Mouse (Mus musculus) left cerebral cortex, postnatal 25 days (tissue): Measurements from ENCODE around the gene Slc25a4. TPM values are rescaled to one million over a fixed set of nuclear protein-coding genes. Genes with fewer than 3 reads are reported as not detected.
"Not testable (repeated sequence)": the region's sequence is repeated elsewhere in the genome, so short reads cannot be mapped to it uniquely, and the experiment has no call there.

Experiments
- DNase-seq, 2 experiments: peaks; one replicate each; pipeline ENCODE4 v3.0.0; 2022; ENCODE audit warnings: low spot score in 2 of 2, mixed read lengths in 1 of 2
- intact Hi-C: fragments of 180-260 bp; cut with DNase I; formaldehyde crosslinking; loops from one replicate; pipeline ENCODE4 v1.15.1; 2025
- total RNA-seq, 2 experiments: library from RNA; stranded (reverse); gene quantifications; 2 replicates each; pipeline ENCODE4 v1.2.3; 2021

Gene Slc25a4
- 100 to 1,000 TPM; 569 to 580 TPM for total RNA-seq

DNA sequence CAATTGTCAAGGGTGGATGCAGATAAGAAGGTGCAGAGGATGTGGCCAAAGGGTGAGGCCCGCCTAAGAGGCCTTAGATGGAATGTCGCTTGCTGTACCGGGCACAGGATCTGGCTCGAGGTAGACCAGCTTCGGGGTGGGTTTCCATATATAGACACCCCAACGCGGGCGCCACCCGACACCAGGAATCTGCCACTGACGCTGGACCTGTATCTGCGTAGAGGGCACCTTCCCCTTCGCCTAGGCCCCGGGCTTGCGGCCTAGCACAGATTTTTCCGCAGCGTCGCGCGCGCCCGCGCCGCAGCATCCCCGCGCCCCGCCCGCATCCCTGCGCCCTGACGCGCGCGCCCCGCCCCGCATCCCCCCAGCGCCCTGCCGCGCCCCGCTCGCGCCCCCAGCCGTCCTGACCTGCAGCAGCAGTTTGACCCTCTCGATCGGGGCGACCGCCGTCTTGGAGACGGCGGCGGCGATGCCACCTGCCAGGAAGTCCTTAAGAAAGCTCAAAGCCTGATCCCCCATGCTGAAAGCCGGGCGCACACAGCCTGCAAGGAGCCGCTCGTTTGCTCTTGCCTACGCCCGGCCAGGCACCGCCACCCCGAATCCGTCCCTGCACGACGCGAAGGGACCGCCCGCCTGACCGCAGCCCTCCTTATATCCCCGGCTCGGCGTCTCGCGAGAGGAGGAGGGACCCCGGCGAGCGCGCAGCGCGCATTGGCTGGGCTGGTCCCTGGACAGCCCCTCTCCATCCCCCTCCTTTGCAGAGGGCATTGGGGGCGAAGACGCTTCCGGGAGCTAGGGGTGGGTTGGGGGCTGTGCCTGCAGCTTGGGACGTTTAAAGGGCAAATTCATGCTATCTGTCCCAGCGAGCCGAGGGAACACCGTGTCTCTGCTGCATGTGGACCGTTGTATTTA lies at the start of gene Slc25a4:
TSS of gene Slc25a4 (minus strand) at position 881 of the 912 bp plus-strand sequence.
- intact Hi-C loops, result no loop called here
- DNase-seq, result peak; percentile 96 to 98

DNA sequence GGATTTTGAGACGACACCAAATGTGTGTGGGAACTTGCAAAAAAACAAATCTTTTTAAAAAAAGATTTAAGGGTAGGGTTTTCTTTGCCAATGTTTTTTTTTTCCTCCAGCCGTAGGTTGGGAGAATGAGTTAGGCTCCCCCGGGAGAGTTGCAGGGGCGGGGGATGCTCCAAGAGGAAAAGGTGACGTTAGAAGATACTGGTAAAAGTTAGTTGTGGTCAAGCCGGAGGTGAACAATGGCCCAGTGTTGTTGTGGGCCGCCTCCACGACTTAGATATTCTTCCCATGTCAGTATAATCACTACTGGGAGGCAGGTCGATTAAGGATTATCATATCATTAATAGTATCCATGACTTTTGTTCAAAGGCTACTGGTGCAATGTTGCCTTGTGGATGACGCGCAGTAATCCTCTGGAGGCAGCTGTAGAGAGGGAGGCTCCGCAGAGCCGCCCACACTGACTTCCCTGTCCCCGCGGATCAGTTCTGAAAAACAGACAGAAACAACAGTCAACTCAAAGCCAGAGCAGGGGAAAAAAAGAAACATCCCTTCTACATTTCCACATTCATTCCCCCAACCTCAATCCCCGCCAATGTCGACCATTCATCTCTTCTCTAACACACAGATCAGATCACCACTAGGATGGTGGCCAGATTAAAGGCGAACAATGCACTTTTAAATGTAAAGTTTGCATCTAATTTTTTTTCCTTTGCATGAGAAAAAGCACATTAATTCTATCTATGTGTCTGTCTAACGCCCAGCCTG lies 47.0 kb upstream of the Slc25a4 start:
- intact Hi-C loops, result no loop called here
- no peak for DNase-seq

DNA sequence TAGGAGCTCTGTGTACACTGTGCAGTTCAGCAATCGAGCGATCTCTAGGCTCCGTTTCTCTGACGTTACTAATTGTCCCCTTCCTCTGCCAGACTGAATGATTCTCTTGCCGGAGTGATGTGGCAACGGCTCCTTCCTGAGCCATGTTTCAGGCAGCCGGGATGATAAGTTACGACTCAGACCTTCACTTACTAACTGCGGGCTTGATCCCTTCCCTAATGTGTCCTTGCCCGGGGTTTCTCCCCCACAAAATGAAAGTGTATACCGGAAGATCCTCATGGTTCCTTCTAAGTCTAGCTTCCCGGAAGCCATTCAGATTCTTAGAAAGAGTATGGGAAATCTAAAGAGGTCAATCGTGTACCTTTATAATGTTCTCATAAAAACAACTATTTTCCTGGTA lies 41.4 kb upstream of the Slc25a4 start:
- intact Hi-C loops, result no loop called here
- DNase-seq, result no peak

DNA sequence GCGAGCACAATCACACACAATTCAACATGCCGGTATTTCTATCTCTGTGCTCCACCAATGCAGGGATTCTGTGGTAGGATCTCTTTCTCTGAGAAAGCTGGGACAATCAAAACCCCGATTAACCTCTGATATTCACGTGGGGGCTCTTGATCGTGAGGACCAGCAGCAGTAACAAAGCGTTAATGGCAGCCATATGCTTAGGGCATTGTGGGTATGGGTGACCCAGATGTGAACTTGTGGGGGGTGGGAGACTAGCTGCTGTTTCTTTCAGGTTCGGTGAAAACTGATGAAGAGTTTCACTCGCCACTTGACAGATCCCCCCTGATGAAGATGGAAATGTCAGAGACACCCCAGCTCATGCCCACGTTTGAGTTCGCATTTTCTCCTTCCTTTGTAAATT lies 40.5 kb upstream of the Slc25a4 start:
- intact Hi-C loops, result no loop called here
- no peak for DNase-seq

DNA sequence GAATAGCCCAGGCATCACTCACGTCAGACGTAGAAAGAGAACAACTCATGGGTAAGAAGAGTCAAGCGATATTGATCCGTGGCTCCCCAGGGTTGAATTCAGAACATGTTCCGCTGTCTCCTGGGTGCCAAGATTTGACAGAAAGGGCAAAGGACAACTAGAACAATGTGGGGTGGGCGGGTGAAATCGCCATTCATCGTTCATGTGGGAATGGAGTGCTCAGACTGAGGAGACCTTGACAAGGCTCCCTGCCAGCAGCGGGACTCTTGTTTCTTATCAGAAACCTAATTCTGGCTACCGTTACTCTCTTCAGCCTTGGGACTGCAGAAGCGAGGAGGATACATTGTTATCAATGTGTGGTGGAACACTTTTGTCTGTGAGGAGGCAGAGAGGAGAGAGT lies 35.3 kb upstream of the Slc25a4 start:
- DNase-seq, result no peak
- intact Hi-C loops, result no loop called here

DNA sequence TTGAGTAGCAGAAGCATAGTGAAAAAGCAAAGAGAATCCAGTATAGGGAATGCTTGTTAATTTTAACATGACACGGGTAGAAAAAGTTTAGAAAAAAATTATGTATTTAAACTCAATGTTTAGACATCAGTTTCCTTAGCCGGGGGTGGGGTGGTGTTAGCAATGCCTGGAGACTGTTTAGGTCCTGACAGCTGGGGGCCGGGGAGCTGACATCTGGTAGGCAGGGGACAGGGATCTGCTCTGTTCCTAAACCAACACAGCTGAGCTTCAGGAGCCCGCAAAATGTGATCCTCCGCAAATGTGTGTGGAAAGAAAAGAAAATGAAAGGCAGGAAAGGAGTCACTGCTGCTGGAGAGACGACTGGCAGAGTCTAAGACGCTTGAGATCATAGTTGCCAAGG lies 31.9 kb upstream of the Slc25a4 start:
- no peak for DNase-seq
- intact Hi-C loops, result loop anchor here (1.0 to 5.0 kb wide), 4 partner anchors 38 to 709 kb away; no protein-coding TSS in a partner anchor

DNA sequence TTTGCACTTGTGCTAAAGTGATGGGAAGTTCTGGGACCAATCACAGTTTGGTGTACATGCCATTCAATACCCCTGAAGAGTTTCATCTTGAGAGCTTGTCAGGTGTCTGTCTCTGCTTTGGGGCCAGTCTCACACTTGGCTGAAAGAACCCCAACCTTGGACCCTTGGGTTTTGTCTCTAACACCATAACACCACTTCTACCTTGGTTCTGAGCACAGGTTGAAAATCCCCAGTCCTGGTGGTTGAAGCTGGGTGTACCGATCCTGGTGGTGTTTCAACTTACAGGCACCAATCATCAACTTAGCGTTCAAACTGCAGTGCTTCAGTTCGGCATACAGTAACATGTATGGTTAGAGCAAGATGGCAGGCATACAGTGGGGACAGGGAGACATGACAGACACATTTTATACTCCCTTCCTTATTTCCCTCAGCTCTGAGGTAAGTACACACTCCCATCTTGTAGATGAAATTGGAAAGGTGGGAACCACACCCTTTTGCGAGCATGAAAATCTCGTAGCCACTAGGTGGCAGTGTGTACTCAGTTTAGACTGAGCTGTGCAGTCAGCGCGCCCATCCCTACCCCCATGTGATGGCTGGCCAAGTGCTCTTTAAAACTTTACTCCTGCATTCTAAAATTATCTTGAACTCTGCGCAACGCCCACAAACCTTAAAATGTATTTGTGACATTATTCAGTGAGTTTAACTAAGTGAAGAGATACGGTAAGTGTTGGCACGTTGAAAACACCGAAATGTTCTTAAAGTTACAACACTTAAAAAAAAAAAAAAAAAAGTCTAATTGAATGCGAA lies 30.7 kb upstream of the Slc25a4 start:
- DNase-seq, result peak; percentile 81 to 82
- intact Hi-C loops, result loop anchor here (1.0 to 5.0 kb wide), 4 partner anchors 40 to 711 kb away; no protein-coding TSS in a partner anchor

DNA sequence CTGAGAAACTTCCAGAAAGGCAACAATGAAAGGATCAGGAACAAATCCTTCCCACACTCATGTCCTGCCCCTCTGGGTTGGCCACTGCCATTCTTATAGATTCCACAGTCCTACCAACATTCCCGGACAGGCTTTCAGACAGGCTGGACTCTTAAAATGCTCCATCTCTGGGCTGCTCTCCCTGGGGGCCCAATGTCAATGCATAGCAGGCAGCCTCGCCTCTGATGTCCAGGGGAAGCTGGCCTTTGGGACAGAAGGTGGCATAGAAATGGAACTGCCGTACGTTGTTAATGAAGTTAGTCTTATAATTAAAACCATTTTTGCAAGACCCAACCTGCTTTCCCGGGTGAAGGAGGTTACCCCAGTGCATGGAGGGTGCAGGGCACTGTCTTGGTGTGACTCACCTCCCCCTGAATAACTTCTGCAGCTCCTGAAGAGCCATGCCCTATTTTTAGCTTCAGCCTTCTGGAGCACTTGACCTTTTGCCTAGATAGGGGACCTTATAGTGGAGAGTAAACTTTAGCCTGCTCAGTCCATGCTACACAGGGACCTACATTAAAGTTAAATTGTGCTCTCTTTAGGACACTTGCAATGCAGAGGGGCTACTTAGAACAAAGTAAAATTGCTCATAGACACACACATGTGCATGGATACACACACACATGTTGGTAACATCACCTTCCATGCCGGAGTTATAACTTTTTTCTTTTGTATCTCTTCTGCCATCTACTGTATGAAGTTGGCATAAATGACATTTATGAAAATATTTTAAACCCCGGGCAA lies 25.5 kb upstream of the Slc25a4 start:
- intact Hi-C loops, result loop anchor here (1.0 kb wide), 1 partner anchor 51 kb away; no protein-coding TSS in a partner anchor
- no peak for DNase-seq

DNA sequence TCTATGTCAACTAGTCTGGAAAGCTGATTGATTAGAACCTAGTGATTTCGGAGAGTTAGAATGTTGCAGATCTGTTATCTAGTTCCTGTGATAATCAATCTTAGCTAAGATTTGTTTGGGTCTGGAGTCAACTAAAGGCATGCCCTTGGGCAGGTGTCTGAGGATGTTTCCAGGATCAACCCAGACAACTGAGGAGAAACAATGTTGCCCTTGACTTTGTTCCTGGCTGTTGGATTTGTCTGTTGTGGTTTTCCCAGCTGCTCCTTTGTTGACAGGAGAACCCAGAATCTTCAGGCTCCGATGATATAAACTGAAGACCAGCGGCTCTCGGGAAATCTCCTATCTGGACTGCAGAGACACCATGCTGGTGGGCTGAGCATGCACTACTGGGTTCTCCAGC lies 23.7 kb upstream of the Slc25a4 start:
- intact Hi-C loops, result no loop called here
- DNase-seq, result no peak

DNA sequence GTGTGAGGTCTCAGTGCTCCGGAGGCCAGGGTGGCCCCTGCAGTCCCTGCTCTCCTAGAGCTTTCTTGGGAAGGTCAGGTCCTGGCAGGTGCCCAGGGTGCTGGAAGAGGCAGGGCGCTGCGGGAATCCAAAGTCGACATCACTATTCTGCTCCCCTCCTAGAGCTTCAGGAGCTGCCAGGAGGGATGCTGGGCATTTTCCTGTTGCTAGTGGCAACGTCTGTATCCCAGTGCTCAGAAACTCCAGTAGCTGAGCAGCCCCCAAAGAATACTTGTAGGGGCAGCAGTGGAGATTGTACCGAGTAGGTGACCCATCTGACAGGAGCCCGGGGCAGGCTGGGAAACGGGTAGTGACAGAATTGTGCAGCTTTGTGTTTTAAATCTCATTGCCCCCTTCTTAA lies 21.7 kb upstream of the Slc25a4 start:
- intact Hi-C loops, result no loop called here
- DNase-seq, result no peak

DNA sequence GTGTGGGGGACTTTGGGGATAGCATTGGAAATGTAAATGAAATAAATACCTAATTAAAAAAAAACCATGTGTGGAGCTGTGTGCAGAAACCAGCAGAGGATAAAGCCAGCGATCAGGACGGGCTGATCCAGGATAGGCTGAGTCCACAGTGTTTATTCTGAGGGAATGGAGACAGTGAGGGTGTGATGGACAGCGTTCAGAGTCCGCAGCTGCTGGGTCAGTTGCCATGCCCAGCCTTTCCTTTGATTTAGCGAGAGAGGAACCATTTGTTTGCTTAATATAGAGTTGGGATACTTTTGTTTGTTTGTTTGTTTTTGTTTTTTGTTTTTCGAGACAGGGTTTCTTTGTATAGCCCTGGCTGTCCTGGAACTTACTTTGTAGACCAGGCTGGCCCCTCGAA lies 20.9 kb upstream of the Slc25a4 start:
- DNase-seq, intact Hi-C loops: not testable (repeated sequence)

DNA sequence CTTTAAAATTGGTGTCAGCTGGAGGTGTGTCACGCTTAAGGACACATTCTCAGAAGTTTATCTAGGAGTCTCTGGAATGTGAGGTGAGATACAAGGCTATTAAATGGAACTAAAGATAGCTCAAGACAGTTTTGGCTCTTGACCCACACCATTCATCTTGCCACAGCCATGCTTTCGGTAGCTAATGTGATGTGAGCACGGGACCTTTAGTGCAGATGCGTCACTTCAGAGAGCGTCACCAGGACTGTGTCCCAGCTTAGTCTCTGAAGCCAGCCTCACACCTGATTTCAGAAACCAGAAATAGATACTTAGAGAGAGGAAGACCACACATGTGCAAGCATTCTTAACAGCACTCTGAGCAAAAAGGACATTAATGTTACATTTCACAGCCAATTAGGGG lies 15.5 kb upstream of the Slc25a4 start:
- DNase-seq, result no peak
- intact Hi-C loops, result no loop called here

DNA sequence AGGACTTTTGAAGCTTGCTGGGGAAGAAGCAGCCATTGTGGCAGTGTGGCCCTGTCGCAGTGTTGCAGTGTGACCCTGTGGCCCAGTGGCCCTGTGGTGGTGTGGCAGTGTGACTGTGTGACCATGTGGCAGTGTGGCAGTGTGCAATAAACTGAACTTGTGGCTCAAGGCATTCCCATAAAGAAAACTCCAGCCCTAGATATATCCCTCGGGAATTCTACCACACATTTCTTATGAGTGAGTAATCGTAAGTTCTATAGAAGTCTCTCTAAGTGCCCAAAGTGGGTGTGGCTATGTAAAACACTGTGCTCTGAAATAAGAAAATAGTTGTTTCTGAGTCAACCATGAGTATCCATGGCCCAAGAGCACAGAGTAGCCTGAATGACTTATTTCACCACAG lies 14.4 kb upstream of the Slc25a4 start:
- DNase-seq, result no peak
- intact Hi-C loops, result no loop called here

DNA sequence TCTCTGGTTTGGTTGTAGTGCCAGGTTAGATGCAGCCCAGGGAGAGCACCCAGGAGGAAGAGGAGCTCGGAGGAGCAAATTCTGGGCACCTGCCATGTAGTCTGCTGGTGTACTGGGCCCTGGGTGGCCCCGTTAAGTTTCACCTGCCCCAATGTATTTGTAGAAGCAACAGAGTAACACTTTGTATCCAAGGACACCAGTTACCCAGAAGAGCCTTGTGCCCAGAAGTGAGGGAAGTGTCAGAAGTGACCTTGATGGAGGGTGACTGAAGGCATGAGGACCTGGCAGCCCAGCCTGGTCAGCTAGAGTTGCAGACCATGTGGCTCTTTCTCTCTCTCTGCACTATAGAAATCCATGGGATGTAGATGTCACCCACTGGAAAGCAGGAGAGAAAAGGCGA lies 9.5 kb upstream of the Slc25a4 start:
- DNase-seq, result no peak
- intact Hi-C loops, result no loop called here

DNA sequence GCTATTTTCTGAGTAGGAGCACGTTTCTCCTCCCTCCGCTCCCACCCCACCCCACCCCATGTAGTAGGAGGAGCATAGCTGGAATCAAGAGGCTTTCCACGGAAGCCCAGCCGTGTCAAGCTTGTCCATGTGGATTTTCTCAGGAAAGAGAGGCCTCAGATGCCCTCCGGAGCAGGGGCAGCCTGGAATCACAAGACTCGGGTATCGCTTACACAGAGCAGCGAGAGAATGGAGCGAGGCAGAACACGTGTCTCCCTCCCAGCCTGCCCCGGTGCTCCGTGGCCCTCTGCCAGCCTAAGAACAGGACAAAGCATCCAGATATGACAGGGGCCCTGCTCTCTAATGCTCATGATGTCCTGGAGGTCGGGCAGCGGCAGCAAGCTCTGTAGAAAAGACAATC lies 5.8 kb upstream of the Slc25a4 start:
- peak; percentile 52 to 53 for DNase-seq
- intact Hi-C loops, result no loop called here

DNA sequence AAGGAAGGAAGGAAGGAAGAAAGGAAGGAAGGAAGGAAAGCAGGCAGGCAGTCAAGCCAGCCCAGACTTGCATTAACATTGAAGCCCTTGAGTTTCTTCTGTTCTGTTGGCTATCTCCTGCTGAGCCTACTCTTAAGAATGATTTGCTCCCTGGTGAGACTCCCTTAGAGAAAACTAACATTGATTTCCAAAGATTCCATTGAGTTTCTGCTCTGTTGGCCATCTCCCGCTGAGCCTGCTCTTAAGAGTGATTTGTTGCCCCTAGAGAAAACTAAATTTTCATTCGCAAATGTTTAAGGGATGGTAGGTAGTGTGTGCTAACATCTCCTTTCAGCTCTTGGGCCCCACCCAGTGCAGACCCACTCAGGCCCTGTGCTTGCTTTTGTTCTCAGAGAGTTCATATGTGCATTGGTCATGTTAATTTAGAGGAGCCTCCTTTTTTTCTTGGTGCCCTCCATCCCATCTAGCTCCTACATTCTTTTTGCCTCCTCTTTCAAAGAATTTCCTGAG lies 2.9 kb upstream of the Slc25a4 start:
- intact Hi-C loops, result no loop called here
- DNase-seq, result no peak

DNA sequence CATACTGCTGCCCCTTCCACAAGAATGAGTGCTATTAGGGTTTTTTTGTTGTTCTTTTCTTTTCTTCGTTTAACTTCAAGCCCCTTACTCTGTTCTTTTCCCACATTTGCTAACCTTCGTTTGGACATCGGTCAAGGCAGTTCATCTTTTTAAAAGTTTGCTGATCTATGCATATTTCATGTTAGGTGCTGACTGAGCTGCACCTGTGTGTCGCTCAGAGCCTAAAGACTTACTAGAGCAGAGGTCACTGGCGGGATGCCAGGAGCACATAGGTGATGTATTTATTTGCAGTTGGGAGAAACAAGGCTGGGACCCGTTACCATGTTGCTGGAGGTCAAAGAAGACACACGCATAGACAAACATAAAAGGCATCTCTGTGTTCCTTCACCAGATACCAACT lies 1.1 kb upstream of the Slc25a4 start:
- intact Hi-C loops, result no loop called here

DNA sequence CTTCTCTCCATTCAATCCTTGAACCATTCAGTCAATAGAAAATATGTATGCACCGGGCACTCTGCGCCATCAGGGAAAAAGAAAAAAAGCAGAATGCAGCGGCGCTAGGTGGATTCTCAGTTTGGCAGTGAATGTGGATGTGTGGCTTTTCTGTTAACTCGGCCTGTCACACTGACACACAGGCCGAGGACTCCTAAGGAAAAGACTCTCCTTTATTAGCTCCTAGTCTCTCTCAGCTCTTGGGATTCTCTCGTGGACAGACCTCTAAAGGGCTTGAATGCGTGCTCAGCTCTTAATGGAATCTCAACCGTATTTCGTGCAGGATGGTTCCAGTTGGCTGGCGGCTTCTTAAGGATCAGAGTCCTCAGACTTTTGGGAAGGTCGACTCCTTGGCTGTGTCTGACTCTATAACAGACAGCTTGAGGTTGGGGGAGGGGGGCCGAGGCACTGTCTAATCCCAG lies 557 bp upstream of the Slc25a4 start:
- peak; percentile 49 to 61 for DNase-seq
- intact Hi-C loops, result no loop called here

More for the DNA sequence above, 1.1 kb upstream of the Slc25a4 start:
- DNase-seq, result no peak

DNA sequence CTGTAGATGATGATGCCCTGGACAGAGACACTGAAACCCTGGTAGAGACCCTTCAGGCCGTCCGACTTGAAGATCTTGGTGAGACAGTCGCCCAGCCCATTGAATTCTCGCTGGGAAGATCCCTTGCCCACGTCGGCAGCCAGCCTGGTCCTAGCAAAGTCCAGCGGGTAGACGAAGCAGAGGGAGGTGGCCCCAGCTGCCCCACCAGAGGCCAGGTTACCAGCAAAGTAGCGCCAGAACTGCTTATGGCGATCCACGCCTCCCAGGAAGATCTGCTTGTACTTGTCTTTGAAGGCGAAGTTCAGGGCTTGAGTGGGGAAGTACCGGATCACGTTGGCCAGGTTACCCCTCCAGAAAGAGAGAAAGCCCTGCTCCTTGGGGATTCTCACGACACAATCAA lies 2.0 kb downstream of the Slc25a4 start:
- no peak for DNase-seq
- intact Hi-C loops, result no loop called here
